Mouse (Mus musculus): ENCODE results near the gene Pacrg. TPM values are rescaled to one million over a fixed set of nuclear protein-coding genes. Genes with fewer than 3 reads are reported as not detected.

The Pacrg gene
- polyA plus RNA-seq, 1 experiment from 2014 or later = 3.7 TPM

DNA sequence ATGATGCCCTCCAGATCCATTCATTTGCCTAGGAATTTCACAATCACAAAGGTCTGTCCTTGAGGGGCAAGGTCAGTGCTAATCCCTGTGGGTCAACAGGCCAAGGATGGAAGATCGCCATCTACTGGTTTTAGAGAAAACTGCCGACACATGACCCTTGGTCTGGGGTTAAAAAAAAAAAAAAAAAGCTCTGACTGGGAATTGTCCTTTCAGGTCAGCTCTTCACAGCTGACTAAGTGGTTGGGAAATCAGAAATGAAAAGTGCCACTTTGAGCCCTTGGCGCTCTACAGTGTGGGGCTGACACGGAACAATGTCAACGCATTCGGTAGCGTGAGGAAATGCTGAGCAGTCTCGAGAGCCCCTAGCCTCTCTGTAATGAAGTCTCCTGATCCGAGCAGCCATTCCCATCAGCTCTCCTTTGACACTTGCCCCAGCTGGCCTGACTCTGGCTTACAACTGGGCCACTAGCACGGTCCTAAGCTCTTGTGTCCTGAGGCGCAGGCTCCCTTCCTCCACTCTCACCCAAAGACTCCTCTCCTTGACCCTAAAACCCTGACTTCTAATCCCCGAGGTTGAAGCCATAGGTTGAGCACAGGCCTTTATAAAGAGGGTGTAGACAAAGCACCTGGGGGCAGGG is 339.2 kb downstream of the Pacrg start:
- WGBS = 27% methylated on average over 12 of the region's 12 CpGs
- DNase-seq (ENCODE audit: low spot score, missing footprints) (peak; percentile 91), ATAC-seq (ENCODE audit: low FRiP score) (no peak)
- Histone ChIP-seq H3K9me3 (ENCODE audit: control insufficient read depth, low read length) (no peaks in the 10 kb centered on the region), H3K9ac (ENCODE audit: low read length) (no peak overlapping the region), H3K27ac (ENCODE audit: low read depth, low read length) (no peak overlapping the region), H3K4me2 (no peak overlapping the region), H3K4me1 (ENCODE audit: control insufficient read depth, insufficient read depth, low read length) (peaks cover 9% of the 10 kb centered on the region), H3K27me3 (ENCODE audit: control insufficient read depth, insufficient read depth, low read length) (no peaks in the 10 kb centered on the region), H3K4me3 (ENCODE audit: low read depth, low read length) (no peak overlapping the region), H3K36me3 (ENCODE audit: control insufficient read depth, insufficient read depth, low read length) (no peaks in the 10 kb centered on the region)

- Histone ChIP-seq H3K4me3 (ENCODE audit: low read depth, low read length) (no peak overlapping the region), H3K4me2 (no peak overlapping the region), H3K27ac (ENCODE audit: low read depth, low read length) (no peak overlapping the region), H3K9me3 (ENCODE audit: control insufficient read depth, low read length) (no peaks in the 10 kb centered on the region), H3K9ac (ENCODE audit: low read length) (no peak overlapping the region), H3K36me3 (ENCODE audit: control insufficient read depth, insufficient read depth, low read length) (no peaks in the 10 kb centered on the region), H3K27me3 (ENCODE audit: control insufficient read depth, insufficient read depth, low read length) (no peaks in the 10 kb centered on the region), H3K4me1 (ENCODE audit: control insufficient read depth, insufficient read depth, low read length) (peaks cover 11% of the 10 kb centered on the region)
- no peak for ATAC-seq (ENCODE audit: low FRiP score)
- 88% methylated on average over 6 of the region's 6 CpGs for WGBS
- no peak for DNase-seq (ENCODE audit: low spot score, missing footprints)
Observed at GRCm38 (mm10) chr17:10498935-10499655, 341.0 kb downstream of the Pacrg start.

DNA sequence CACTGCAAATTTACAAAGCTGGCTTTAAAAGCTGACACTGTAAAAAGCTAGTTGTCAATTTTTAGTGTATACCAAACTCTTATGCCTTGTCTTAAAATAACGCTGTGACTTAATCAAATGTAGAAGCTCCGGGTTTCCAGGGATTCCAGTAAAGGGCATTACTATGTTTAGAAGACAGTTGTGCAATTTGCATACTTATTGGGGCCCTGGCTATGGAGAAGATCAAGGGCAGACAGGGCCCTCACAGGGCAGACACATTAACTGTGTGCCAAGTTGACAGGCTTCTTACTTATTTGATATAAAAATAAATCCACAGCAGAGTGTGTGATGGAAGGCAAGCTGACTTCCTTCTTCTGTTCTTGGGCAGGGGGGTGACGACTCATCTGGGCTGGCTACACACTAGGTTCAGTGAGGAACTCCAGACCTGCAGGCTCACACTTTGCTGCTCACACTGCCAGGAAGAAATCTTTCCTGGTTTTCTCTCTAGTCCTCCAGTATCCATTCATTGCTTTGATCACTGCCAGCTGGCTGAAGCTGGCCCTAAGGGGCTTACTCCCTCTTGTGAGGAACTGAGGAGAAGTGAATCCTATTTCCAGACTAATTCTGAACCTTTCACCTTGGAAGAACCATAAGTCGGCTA is 342.2 kb downstream of the Pacrg start:
- WGBS = 54% methylated on average over 4 of the region's 4 CpGs
- DNase-seq (ENCODE audit: low spot score, missing footprints) = no peak
- H3K27ac ChIP-seq (ENCODE audit: low read depth, low read length) = no peak overlapping the region
- H3K9ac ChIP-seq (ENCODE audit: low read length) = no peak overlapping the region
- H3K27me3 ChIP-seq (ENCODE audit: control insufficient read depth, insufficient read depth, low read length) = no peaks in the 10 kb centered on the region
- H3K9me3 ChIP-seq (ENCODE audit: control insufficient read depth, low read length) = no peaks in the 10 kb centered on the region
- no peak overlapping the region for H3K4me2 ChIP-seq
- no peak overlapping the region for H3K4me3 ChIP-seq (ENCODE audit: low read depth, low read length)
- ATAC-seq (ENCODE audit: low FRiP score) = no peak
- no peaks in the 10 kb centered on the region for H3K36me3 ChIP-seq (ENCODE audit: control insufficient read depth, insufficient read depth, low read length)
- peaks cover 15% of the 10 kb centered on the region for H3K4me1 ChIP-seq (ENCODE audit: control insufficient read depth, insufficient read depth, low read length)

DNA sequence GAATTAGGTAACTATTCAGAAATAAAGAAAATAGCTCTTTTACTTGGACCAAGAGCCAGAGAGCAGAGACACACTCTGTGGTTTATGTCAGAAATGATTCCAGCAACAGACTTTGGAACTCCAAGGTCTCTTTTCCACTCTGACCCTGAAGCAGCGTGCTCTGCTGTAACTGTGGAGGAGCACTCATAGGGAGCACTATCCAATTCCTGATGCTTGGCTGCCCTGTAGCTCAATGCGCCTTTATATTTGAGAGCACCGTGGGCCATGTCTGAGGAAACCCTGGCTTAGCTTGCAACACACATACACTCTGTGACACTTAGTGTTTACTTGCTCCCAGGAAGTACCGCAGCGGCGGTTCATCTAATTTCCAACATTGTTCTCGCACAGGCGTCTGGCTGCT is 344.0 kb downstream of the Pacrg start:
- WGBS = 92% methylated on average over 8 of the region's 8 CpGs

DNA sequence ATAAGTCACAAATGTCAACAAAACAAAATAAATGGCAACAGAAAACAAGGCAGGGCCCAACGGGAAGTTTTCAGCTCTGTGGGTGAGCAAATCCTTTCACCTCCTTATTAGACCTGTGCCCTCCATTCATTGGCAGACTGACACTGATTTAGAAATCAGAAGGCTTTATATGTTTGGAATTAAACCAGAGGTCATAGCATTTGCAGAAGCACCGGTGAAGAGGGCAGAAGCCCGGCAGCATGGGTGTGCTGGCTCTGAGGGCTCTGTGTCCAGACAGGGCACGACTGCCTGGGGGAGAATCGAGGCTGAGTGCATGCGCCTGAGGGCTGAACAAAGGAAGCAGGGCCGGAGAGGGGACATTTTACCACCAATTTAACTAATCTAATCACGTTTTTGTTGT is 344.5 kb downstream of the Pacrg start:
- Histone ChIP-seq H3K27me3 (ENCODE audit: control insufficient read depth, insufficient read depth, low read length) (no peaks in the 10 kb centered on the region), H3K9me3 (ENCODE audit: control insufficient read depth, low read length) (no peaks in the 10 kb centered on the region), H3K4me2 (no peak overlapping the region), H3K27ac (ENCODE audit: low read depth, low read length) (no peak overlapping the region), H3K4me1 (ENCODE audit: control insufficient read depth, insufficient read depth, low read length) (peaks cover 11% of the 10 kb centered on the region; the same call in 1 of the 2 replicates), H3K9ac (ENCODE audit: low read length) (no peak overlapping the region), H3K36me3 (ENCODE audit: control insufficient read depth, insufficient read depth, low read length) (no peaks in the 10 kb centered on the region), H3K4me3 (ENCODE audit: low read depth, low read length) (no peak overlapping the region)
- DNase-seq (ENCODE audit: low spot score, missing footprints) (no peak), ATAC-seq (ENCODE audit: low FRiP score) (no peak)
- WGBS = 42% methylated on average over 8 of the region's 8 CpGs

More for the DNA sequence above, 344.0 kb downstream of the Pacrg start:
- no peak for ATAC-seq (ENCODE audit: low FRiP score)
- DNase-seq (ENCODE audit: low spot score, missing footprints) = no peak
- no peak overlapping the region for H3K27ac ChIP-seq (ENCODE audit: low read depth, low read length)
- H3K4me2 ChIP-seq = no peak overlapping the region
- H3K4me3 ChIP-seq (ENCODE audit: low read depth, low read length) = no peak overlapping the region
- peaks cover 14% of the 10 kb centered on the region for H3K4me1 ChIP-seq (ENCODE audit: control insufficient read depth, insufficient read depth, low read length)
- no peak overlapping the region for H3K9ac ChIP-seq (ENCODE audit: low read length)
- H3K36me3 ChIP-seq (ENCODE audit: control insufficient read depth, insufficient read depth, low read length) = no peaks in the 10 kb centered on the region
- H3K9me3 ChIP-seq (ENCODE audit: control insufficient read depth, low read length) = no peaks in the 10 kb centered on the region
- no peaks in the 10 kb centered on the region for H3K27me3 ChIP-seq (ENCODE audit: control insufficient read depth, insufficient read depth, low read length)

DNA sequence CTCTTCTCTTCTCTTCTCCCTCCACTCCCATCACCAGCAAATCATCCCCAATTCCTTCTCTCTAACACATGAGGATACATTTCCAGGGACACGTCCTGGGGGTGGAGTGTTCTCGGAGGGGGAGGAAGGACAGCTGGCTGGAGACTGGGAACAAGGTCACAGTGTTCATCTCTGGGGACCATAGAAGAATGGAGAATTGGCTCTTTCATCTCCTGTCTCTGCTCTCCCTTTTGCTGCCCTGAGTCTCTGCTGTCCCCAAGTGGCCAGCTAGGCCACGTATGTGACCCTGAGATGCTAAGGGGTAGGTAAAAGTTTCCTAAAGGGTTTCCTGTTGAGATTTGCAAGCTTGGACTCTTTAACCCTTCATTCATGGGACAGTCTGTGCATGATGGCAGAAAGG is 347.0 kb downstream of the Pacrg start:
- Histone ChIP-seq H3K27me3 (ENCODE audit: control insufficient read depth, insufficient read depth, low read length) (no peaks in the 10 kb centered on the region), H3K4me1 (ENCODE audit: control insufficient read depth, insufficient read depth, low read length) (peaks cover 7% of the 10 kb centered on the region; the same call in 1 of the 2 replicates), H3K9ac (ENCODE audit: low read length) (no peak overlapping the region), H3K27ac (ENCODE audit: low read depth, low read length) (no peak overlapping the region), H3K9me3 (ENCODE audit: control insufficient read depth, low read length) (no peaks in the 10 kb centered on the region), H3K36me3 (ENCODE audit: control insufficient read depth, insufficient read depth, low read length) (no peaks in the 10 kb centered on the region), H3K4me3 (ENCODE audit: low read depth, low read length) (no peak overlapping the region), H3K4me2 (no peak overlapping the region)
- ATAC-seq (ENCODE audit: low FRiP score) = peak; percentile 30; the same call in 1 of the 2 replicates
- WGBS = 12% methylated on average over 3 of the region's 3 CpGs
- no peak for DNase-seq (ENCODE audit: low spot score, missing footprints)

- H3K36me3 ChIP-seq (ENCODE audit: control insufficient read depth, insufficient read depth, low read length) = no peaks in the 10 kb centered on the region
- no peak for ATAC-seq (ENCODE audit: low FRiP score)
- no peak overlapping the region for H3K27ac ChIP-seq (ENCODE audit: low read depth, low read length)
- no peaks in the 10 kb centered on the region for H3K27me3 ChIP-seq (ENCODE audit: control insufficient read depth, insufficient read depth, low read length)
- H3K4me1 ChIP-seq (ENCODE audit: control insufficient read depth, insufficient read depth, low read length) = 0 out of 2 replicates have a peak, but pooled peaks cover 5% of the 10 kb centered on the region
- no peak for DNase-seq (ENCODE audit: low spot score, missing footprints)
- no peak overlapping the region for H3K4me2 ChIP-seq
- H3K4me3 ChIP-seq (ENCODE audit: low read depth, low read length) = no peak overlapping the region
- no peaks in the 10 kb centered on the region for H3K9me3 ChIP-seq (ENCODE audit: control insufficient read depth, low read length)
- H3K9ac ChIP-seq (ENCODE audit: low read length) = no peak overlapping the region
- WGBS = 84% methylated on average over 8 of the region's 8 CpGs
Observed at GRCm38 (mm10) chr17:10490374-10491169, 349.5 kb downstream of the Pacrg start.

- no peak overlapping the region for H3K4me2 ChIP-seq
- H3K36me3 ChIP-seq (ENCODE audit: control insufficient read depth, insufficient read depth, low read length) = no peaks in the 10 kb centered on the region
- H3K4me3 ChIP-seq (ENCODE audit: low read depth, low read length) = no peak overlapping the region
- ATAC-seq (ENCODE audit: low FRiP score) = no peak
- H3K27me3 ChIP-seq (ENCODE audit: control insufficient read depth, insufficient read depth, low read length) = no peaks in the 10 kb centered on the region
- DNase-seq (ENCODE audit: low spot score, missing footprints) = peak; percentile 53
- no peak overlapping the region for H3K9ac ChIP-seq (ENCODE audit: low read length)
- WGBS = 100% methylated on average over 2 of the region's 2 CpGs
- no peaks in the 10 kb centered on the region for H3K9me3 ChIP-seq (ENCODE audit: control insufficient read depth, low read length)
- 0 out of 2 replicates have a peak, but pooled peaks cover 3% of the 10 kb centered on the region for H3K4me1 ChIP-seq (ENCODE audit: control insufficient read depth, insufficient read depth, low read length)
- no peak overlapping the region for H3K27ac ChIP-seq (ENCODE audit: low read depth, low read length)
Observed at GRCm38 (mm10) chr17:10488873-10489272, 351.2 kb downstream of the Pacrg start.
